Mouse (Mus musculus) heart, adult 11 months (tissue): ENCODE data around the gene Taf15.
"Not testable (repeated sequence)": the region's sequence is repeated elsewhere in the genome, so short reads cannot be mapped to it uniquely, and the experiment has no call there.

Experiments used
- DNase-seq: peaks from one replicate; pipeline ENCODE4 v3.0.0; 2022

Gene Taf15

DNA sequence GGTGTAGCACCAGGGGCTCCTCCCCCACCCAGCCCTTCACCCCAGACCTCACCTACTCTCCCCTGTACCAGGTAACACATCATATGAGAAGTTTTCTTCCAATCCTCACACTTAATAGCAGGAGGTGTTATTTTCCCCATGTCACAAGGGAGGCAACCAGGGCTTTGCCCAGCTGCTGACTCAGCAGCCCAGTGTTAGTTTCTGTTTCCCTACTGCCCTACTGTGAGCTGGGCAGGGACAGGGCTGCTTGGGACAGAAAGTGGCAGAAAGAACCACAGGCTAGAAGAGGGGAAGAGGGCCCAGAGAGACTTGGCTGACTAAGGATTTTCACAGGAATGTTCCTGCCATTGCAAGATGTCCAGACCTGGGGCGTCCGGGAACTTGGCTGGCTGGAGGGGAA is 68.0 kb downstream of the Taf15 start:
- DNase-seq, result peak; percentile 94

DNA sequence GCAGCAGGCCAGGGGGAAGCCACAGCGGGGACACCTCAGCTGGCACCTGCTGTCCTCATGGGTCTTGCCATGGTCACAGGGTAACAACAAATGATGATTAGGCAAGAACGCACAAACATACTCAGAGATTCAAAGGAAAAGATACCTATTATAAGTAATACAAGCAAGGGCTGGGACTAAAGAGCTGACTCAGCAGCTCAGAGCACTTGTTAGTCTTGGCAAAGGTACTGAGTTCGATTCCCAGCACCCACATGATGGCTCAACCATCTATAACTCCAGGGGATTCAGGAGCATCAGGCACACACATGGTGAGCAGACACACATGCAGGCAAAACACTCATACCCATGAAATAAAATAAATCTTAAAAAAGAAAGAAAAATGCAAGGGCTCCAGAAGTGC is 68.5 kb downstream of the Taf15 start:
- DNase-seq, result no peak

DNA sequence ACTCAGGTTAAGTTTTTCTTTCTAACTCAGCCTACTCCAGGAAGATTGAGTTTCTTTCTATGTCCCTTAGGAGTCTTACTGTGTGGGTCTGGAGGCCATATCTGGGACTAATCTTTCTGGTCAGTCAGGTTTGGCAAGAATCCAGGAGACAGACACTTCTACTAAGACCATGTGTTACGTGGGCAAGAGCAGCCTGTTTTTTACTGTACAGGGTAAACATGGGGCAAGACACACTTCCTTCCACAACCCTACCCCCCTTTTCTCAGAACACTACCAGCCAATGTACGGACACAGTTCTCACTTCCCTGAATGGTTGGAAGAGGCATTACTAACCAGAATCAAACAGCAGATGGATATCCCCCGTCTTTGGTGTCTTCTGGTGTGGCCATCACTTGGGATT is 71.3 kb downstream of the Taf15 start:
- DNase-seq, result no peak

DNA sequence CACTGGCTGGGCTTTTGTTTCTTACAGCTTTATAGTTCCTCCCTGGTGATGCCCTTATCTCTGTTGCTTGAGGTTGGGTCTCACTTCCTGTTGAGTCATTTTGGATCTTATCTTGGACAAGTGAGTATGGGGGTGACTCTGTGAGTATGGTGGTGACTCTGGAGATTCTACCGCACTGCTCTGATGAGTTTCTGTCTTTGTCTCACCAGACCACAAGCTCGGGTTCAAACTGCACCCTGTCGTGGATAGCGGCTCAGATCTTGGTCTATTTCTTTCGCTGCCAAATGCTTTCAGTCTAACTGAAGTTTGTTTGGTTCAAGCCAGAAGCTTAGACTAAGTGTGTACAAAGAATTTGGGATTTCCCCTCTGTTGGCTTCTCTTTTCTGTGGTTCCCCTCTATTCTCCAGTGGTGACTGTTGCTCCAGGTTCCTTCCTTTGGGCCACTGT is 77.3 kb downstream of the Taf15 start:
- DNase-seq, result no peak

DNA sequence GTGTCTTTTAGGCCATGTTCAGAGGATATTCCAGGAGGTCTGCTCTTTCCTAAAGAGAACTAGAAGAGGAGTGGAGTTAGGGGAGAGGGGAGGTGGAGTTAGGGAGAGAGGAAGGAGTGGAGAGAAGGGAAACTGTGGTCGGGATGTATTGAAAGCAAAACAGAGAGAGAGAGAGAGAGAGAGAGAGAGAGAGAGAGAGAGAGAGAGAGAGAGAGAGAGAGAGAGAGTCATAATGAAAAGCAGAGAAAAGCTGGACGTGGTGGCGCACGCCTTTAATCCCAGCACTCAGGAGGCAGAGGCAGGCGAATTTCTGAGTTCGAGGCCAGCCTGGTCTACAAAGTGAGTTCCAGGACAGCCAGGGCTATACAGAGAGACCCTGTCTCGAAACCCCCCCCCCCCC is 78.2 kb downstream of the Taf15 start:
- DNase-seq, result not testable (repeated sequence)

DNA sequence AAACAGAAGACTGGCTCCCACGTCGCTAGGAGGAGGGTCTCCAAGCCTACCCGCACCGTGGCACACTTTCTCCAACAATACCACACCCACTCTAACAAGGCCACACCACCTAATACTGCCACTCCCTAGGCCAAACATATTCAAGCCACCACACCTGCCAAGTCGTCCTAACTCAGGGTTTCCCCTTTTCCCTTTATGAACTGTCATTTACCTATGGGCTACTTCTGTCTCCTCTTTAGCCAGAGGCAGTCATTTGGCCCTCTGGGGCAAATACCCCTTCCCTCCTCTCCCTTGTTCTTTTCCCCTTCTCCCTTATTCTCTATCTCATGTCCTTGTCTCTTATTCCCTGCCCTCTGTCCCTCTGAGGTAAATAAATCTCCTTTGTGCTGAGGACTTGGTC is 78.8 kb downstream of the Taf15 start:
- no peak for DNase-seq
